Mouse (Mus musculus) cortical plate, adult 2 months (tissue): ENCODE results near the gene Arnt2.

Source experiments
- CTCF ChIP-seq: fragments of 200-500 bp; IDR thresholded peaks from 2 replicates; pipeline ENCODE4 v1.5.1; 2011; ENCODE audit warnings: mild to moderate bottlenecking, control low read depth, low read length; ENCODE audit not compliant: insufficient read depth; ENCODE audit errors: extremely low read depth
- POLR2A ChIP-seq: fragments of 200-500 bp; IDR thresholded peaks from 2 replicates; pipeline ENCODE4 v1.6.1; 2011; ENCODE audit warnings: mild to moderate bottlenecking, low read length, control low read depth; ENCODE audit not compliant: insufficient read depth; ENCODE audit errors: extremely low read depth

DNA sequence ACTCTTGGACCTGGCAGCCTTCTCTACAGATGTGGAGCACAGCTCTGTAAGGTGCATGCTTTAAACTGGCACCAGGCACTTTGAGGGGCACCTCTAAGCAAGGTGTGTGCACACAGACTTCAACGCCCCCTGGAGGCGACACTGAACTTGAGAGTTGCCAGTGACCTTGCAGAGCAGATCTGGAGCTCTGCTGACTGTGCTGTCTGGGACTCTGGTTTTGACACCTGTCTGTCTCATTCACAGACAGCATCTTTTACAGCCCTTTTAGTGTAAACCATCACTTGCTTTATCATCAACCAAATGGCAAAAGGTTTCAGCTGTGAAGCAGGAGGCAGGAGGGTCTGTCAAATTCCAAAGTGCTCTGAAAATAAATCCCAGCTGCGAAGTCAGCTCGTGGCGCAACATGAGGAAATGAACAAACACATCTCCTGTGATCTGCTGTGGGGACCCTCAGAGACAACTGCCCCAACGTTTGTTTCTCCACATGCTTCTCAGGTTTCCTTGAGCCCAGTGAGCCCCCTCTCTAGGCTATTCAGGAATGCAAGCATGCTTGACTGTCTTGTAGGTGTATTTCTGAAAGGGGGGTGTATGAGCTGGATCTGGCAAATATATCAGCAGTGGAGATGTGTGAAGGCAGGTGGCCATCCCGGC is 94.5 kb downstream of the Arnt2 start:
- no peak for TF ChIP-seq POLR2A
- TF ChIP-seq CTCF = no peak
